Mouse (Mus musculus) midbrain, embryonic 12.5 days (tissue): Measurements from ENCODE around the gene Necab3. TPM values are rescaled to one million over a fixed set of nuclear protein-coding genes. Genes with fewer than 3 reads are reported as not detected.

Experiments
- ATAC-seq: fragments of 200-750 bp; cut with Nextera tagmentation; 2 replicates; pipeline ENCODE4 v1.8.0; 2017; ENCODE audit warnings: low read depth, moderate TSS enrichment, moderate library complexity; ENCODE audit not compliant: low FRiP score
- H3K27ac ChIP-seq: fragments of 300-500 bp; sonication (generic); replicated peaks from 2 replicates; pipeline ENCODE4 v1.5.1; 2016; ENCODE audit warnings: mild to moderate bottlenecking
- H3K27me3 ChIP-seq: fragments of 300-500 bp; sonication (generic); 2 replicates; pipeline ENCODE4 v1.6.1; 2016; ENCODE audit warnings: mild to moderate bottlenecking
- H3K36me3 ChIP-seq: fragments of 300-500 bp; sonication (generic); 2 replicates; pipeline ENCODE4 v1.6.1; 2016
- H3K4me1 ChIP-seq: fragments of 300-500 bp; sonication (generic); 2 replicates; pipeline ENCODE4 v1.6.1; 2016
- H3K4me2 ChIP-seq: fragments of 300-500 bp; sonication (generic); replicated peaks from 2 replicates; pipeline ENCODE4 v1.6.1; 2016; ENCODE audit warnings: mild to moderate bottlenecking, moderate library complexity
- H3K4me3 ChIP-seq: fragments of 300-500 bp; sonication (generic); 2 replicates; pipeline ENCODE4 v1.5.1; 2016; ENCODE audit warnings: mild to moderate bottlenecking
- H3K9ac ChIP-seq: fragments of 300-500 bp; sonication (generic); replicated peaks from 2 replicates; pipeline ENCODE4 v1.6.1; 2016; ENCODE audit warnings: mild to moderate bottlenecking, moderate library complexity
- H3K9me3 ChIP-seq: fragments of 300-500 bp; sonication (generic); 2 replicates; pipeline ENCODE4 v1.6.1; 2016; ENCODE audit warnings: mild to moderate bottlenecking
- WGBS: fragments of 180-500 bp; shearing (Covaris S2); methylation state at CpG from one replicate; pipeline ENCODE4 v1.1.7; 2016; 5-methylcytosine and 5-hydroxymethylcytosine counted together
- polyA plus RNA-seq: library from polyadenylated mRNA; unstranded; fragments of >200 nt; fragmentation: Nextera tagmentation; extraction: Ambion mirVana; gene quantifications from 2 replicates; pipeline ENCODE4 v1.2.1, GENCODE M21; 2016

Necab3 gene
- polyA plus RNA-seq, 1 experiment from 2014 or later = 12.3 TPM

GRCm38 (mm10) chr2:154507076-154507475 is 51.6 kb downstream of the Necab3 start:
- Histone ChIP-seq H3K9ac (no peak overlapping the region), H3K27me3 (no peaks in the 10 kb centered on the region), H3K4me3 (no peak overlapping the region), H3K36me3 (peaks cover 64% of the 10 kb centered on the region), H3K4me2 (no peak overlapping the region), H3K9me3 (no peaks in the 10 kb centered on the region), H3K27ac (no peak overlapping the region), H3K4me1 (peaks cover 6% of the 10 kb centered on the region; the same call in 1 of the 2 replicates)
- 84% methylated on average over 2 of the region's 2 CpGs for WGBS
- ATAC-seq = no peak

- Histone ChIP-seq H3K4me1 (no peaks in the 10 kb centered on the region), H3K9me3 (no peaks in the 10 kb centered on the region), H3K27ac (no peak overlapping the region), H3K4me2 (no peak overlapping the region), H3K36me3 (peaks cover 42% of the 10 kb centered on the region), H3K4me3 (no peak overlapping the region), H3K9ac (no peak overlapping the region), H3K27me3 (no peaks in the 10 kb centered on the region)
- WGBS = 90% methylated on average over 3 of the region's 3 CpGs
- no peak for ATAC-seq
Measured at GRCm38 (mm10) chr2:154500758-154501157, 57.9 kb downstream of the Necab3 start.

DNA sequence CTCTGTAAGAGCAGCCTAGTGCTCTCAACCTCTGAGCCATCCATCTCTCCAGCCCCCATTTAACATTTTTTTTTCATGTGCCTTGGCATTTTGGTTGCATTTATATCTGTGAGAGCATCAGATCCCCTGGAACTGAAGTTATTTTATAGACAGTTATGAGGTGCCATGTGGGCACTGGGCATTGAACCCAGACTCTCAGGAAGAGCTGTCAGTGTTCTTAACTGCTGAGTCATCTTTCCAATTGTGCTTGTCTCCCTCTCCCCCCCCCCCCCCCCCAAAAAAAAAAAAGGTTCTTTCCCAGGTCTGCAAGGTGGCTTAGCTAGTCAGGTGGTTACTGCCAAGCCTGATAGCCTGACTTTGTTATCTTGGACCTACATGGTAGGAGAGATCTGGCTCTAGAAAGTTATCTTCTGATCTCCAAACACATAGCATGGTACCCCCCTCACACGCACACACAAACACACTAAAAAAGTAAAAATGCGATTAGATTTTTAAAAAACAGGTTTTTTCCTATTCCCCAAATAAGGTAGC is 58.9 kb downstream of the Necab3 start:
- Histone ChIP-seq H3K27ac (no peak overlapping the region), H3K4me2 (no peak overlapping the region), H3K36me3 (peaks cover 33% of the 10 kb centered on the region), H3K9ac (no peak overlapping the region), H3K4me1 (no peaks in the 10 kb centered on the region), H3K4me3 (no peak overlapping the region), H3K27me3 (no peaks in the 10 kb centered on the region), H3K9me3 (no peaks in the 10 kb centered on the region)
- ATAC-seq = no peak
- 95% methylated on average over 2 of the region's 2 CpGs for WGBS

DNA sequence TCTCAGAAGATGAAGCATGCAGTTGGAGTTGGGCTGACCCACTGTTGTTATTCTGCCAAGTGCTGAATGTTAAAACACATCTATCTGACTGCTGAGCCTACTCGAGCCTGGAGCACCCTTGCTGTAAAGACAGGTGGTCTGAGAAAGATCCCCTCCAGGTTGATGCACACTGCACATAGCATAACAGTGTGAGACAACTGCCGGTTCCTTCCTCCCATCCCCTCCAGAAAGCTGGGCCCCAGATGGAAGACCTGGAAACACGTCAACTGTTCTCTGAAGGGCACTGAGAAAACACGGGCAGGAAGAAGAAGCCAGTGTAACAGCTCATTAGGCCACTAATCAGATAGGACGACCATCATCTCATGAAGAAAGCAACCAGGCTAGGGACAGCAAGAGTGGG is 60.1 kb downstream of the Necab3 start:
- Histone ChIP-seq H3K27me3 (no peaks in the 10 kb centered on the region), H3K9ac (no peak overlapping the region), H3K4me1 (no peaks in the 10 kb centered on the region), H3K9me3 (no peaks in the 10 kb centered on the region), H3K4me3 (no peak overlapping the region), H3K4me2 (no peak overlapping the region), H3K27ac (no peak overlapping the region), H3K36me3 (peaks cover 26% of the 10 kb centered on the region)
- WGBS = 83% methylated on average over 5 of the region's 5 CpGs
- ATAC-seq = no peak

DNA sequence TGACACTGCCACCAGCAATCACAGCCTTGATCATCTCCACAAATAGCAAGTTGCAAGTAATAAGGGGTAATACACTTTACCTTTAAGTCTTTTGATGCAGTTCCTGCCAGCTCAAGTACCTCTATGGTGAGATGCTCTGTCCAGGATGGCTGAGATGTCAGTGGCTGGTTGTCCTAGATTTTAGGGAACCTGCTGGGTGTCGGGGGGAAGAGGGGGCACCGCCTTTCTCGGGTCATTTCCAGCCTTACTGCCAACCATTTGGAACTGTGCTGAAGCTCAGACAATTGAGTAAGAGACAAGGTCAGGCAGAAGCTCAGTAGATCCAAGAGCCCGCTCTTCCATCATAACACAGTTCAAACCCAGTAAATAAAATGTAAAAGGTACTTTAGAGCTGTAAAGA is 63.7 kb downstream of the Necab3 start:
- H3K4me3 ChIP-seq = no peak overlapping the region
- no peak overlapping the region for H3K27ac ChIP-seq
- WGBS = 95% methylated on average over 4 of the region's 4 CpGs
- no peaks in the 10 kb centered on the region for H3K27me3 ChIP-seq
- H3K4me1 ChIP-seq = no peaks in the 10 kb centered on the region
- ATAC-seq = no peak
- no peaks in the 10 kb centered on the region for H3K9me3 ChIP-seq
- H3K36me3 ChIP-seq = peaks cover 4% of the 10 kb centered on the region; the same call in 1 of the 2 replicates
- H3K4me2 ChIP-seq = no peak overlapping the region
- no peak overlapping the region for H3K9ac ChIP-seq

Other genes with a start within 250 kb of the Necab3 start
- gene Cdk5rap1, start 185.9 kb downstream of the Necab3 start, polyA plus RNA-seq = 14.3 and 15.4 TPM in 2 replicates
- 7.1 and 8.6 TPM in 2 replicates for gene Snta1, start 150.8 kb downstream of the Necab3 start, polyA plus RNA-seq
- gene Cbfa2t2, start 122.4 kb downstream of the Necab3 start, polyA plus RNA-seq = 91.8 and 94.9 TPM in 2 replicates
- 2.2 and 3.3 TPM in 2 replicates for gene 1700003F12Rik, start 11.8 kb downstream of the Necab3 start, polyA plus RNA-seq
- 0.60 and 1.1 TPM in 2 replicates for gene Actl10, start 7.1 kb downstream of the Necab3 start, polyA plus RNA-seq
- gene E2f1, start 11.0 kb upstream of the Necab3 start, polyA plus RNA-seq = 36.0 and 41.1 TPM in 2 replicates
- 9.4 and 13.8 TPM in 2 replicates for gene Pxmp4, start 44.8 kb upstream of the Necab3 start, polyA plus RNA-seq
- 1.4 and 1.5 TPM in 2 replicates for gene Zfp341, start 54.4 kb upstream of the Necab3 start, polyA plus RNA-seq
- 0.54 and 0.69 TPM in 2 replicates for gene 4930519P11Rik, start 54.5 kb upstream of the Necab3 start, polyA plus RNA-seq
- gene Chmp4b, start 92.8 kb upstream of the Necab3 start, polyA plus RNA-seq = 26.1 and 27.9 TPM in 2 replicates
- gene Gm14214, start 211.1 kb upstream of the Necab3 start, polyA plus RNA-seq = not detected in 2 replicates
- gene Raly, start 232.2 kb upstream of the Necab3 start, polyA plus RNA-seq = 38.9 and 44.6 TPM in 2 replicates
- 1.9 and 2.2 TPM in 2 replicates for gene a, start 232.5 kb upstream of the Necab3 start, polyA plus RNA-seq